Mouse (Mus musculus): ENCODE results near the gene S100a7a. TPM values are rescaled to one million over a fixed set of nuclear protein-coding genes. Genes with fewer than 3 reads are reported as not detected.

Gene S100a7a
- polyA plus RNA-seq, 1 experiment from 2014 or later, result not detected

GRCm38 (mm10) chr3:90668846-90669245, 15.0 kb downstream of the S100a7a start, which contains the start of gene S100a8:
S100a8 (plus strand) TSS chr3:90668978.
- no peak for ATAC-seq (ENCODE audit: low FRiP score)

GRCm38 (mm10) chr3:90678656-90679055, 24.8 kb downstream of the S100a7a start:
- Histone ChIP-seq H3K9ac (no peak overlapping the region), H3K4me3 (no peak overlapping the region), H3K36me3 (no peaks in the 10 kb centered on the region), H3K27me3 (no peaks in the 10 kb centered on the region), H3K27ac (no peak overlapping the region), H3K4me2 (no peak overlapping the region), H3K4me1 (replicated peaks) (no peaks in the 10 kb centered on the region), H3K9me3 (no peaks in the 10 kb centered on the region)
- no peak for ATAC-seq (ENCODE audit: low FRiP score)
- WGBS, result 71% methylated on average over 3 of the region's 3 CpGs

More at GRCm38 (mm10) chr3:90668846-90669245, 15.0 kb downstream of the S100a7a start, which contains the start of gene S100a8:
- Histone ChIP-seq H3K9ac (no peak within 1 kb of the TSS), H3K27ac (no peak within 1 kb of the TSS), H3K27me3 (no peaks in the 10 kb centered on the region), H3K36me3 (no peaks in the 10 kb centered on the region), H3K4me3 (no peak within 1 kb of the TSS), H3K4me1 (replicated peaks) (no peaks in the 10 kb centered on the region), H3K4me2 (no peak within 1 kb of the TSS), H3K9me3 (no peaks in the 10 kb centered on the region)
- WGBS, result 74% methylated on average over 8 of the region's 8 CpGs

GRCm38 (mm10) chr3:90683929-90684328, 30.1 kb downstream of the S100a7a start:
- ATAC-seq (ENCODE audit: low FRiP score), result no peak
- Histone ChIP-seq H3K9me3 (no peaks in the 10 kb centered on the region), H3K27me3 (no peaks in the 10 kb centered on the region), H3K4me1 (replicated peaks) (no peaks in the 10 kb centered on the region), H3K4me3 (no peak overlapping the region), H3K27ac (no peak overlapping the region), H3K36me3 (no peaks in the 10 kb centered on the region), H3K4me2 (no peak overlapping the region), H3K9ac (no peak overlapping the region)
- WGBS, result 87% methylated on average over 3 of the region's 3 CpGs

- Histone ChIP-seq H3K36me3 (no peaks in the 10 kb centered on the region), H3K9ac (no peak overlapping the region), H3K27me3 (no peaks in the 10 kb centered on the region), H3K4me2 (no peak overlapping the region), H3K4me3 (no peak overlapping the region), H3K4me1 (replicated peaks) (no peaks in the 10 kb centered on the region), H3K27ac (no peak overlapping the region), H3K9me3 (no peaks in the 10 kb centered on the region)
- WGBS, result 88% methylated on average over 2 of the region's 2 CpGs
- ATAC-seq (ENCODE audit: low FRiP score), result no peak
Measured at GRCm38 (mm10) chr3:90686835-90687234, 33.0 kb downstream of the S100a7a start.

- no peaks in the 10 kb centered on the region for H3K9me3 ChIP-seq
- no peaks in the 10 kb centered on the region for H3K36me3 ChIP-seq
- H3K27me3 ChIP-seq, result no peaks in the 10 kb centered on the region
- no peak overlapping the region for H3K27ac ChIP-seq
- H3K4me2 ChIP-seq, result no peak overlapping the region
- no peaks in the 10 kb centered on the region for H3K4me1 ChIP-seq (replicated peaks)
- ATAC-seq (ENCODE audit: low FRiP score), result no peak
- no peak overlapping the region for H3K9ac ChIP-seq
- no peak overlapping the region for H3K4me3 ChIP-seq
- 83% methylated on average over 2 of the region's 2 CpGs for WGBS
Measured at GRCm38 (mm10) chr3:90693496-90693895, 39.7 kb downstream of the S100a7a start.

- Histone ChIP-seq H3K9me3 (no peaks in the 10 kb centered on the region), H3K36me3 (no peaks in the 10 kb centered on the region), H3K27ac (no peak within 1 kb of the TSS), H3K4me3 (no peak within 1 kb of the TSS), H3K27me3 (no peaks in the 10 kb centered on the region), H3K4me1 (replicated peaks) (no peaks in the 10 kb centered on the region), H3K9ac (no peak within 1 kb of the TSS), H3K4me2 (no peak within 1 kb of the TSS)
- 64% methylated on average over 3 of the region's 3 CpGs for WGBS
- no peak for ATAC-seq (ENCODE audit: low FRiP score)
Measured at GRCm38 (mm10) chr3:90695613-90696012, 41.8 kb downstream of the S100a7a start, which contains the start of gene S100a9. S100a9 (minus strand) TSS chr3:90695721.

GRCm38 (mm10) chr3:90702244-90702643, 48.4 kb downstream of the S100a7a start:
- H3K4me2 ChIP-seq, result no peak overlapping the region
- H3K9me3 ChIP-seq, result no peaks in the 10 kb centered on the region
- no peak overlapping the region for H3K27ac ChIP-seq
- H3K36me3 ChIP-seq, result no peaks in the 10 kb centered on the region
- no peak overlapping the region for H3K4me3 ChIP-seq
- WGBS, result 90% methylated on average over 2 of the region's 2 CpGs
- no peaks in the 10 kb centered on the region for H3K27me3 ChIP-seq
- no peak overlapping the region for H3K9ac ChIP-seq
- no peak for ATAC-seq (ENCODE audit: low FRiP score)
- no peaks in the 10 kb centered on the region for H3K4me1 ChIP-seq (replicated peaks)

Other genes starting within 250 kb of the S100a7a start
- gene Ints3, start 220.4 kb upstream of the S100a7a start, polyA plus RNA-seq (2015; fragmentation: Nextera tagmentation; extraction: Ambion mirVana), result 29.9 and 30.1 TPM in 2 replicates
- 3.5 and 3.7 TPM in 2 replicates for gene Npr1, start 188.2 kb upstream of the S100a7a start, polyA plus RNA-seq (2015; fragmentation: Nextera tagmentation; extraction: Ambion mirVana)
- 303 and 314 TPM in 2 replicates for gene Ilf2, start 177.9 kb upstream of the S100a7a start, polyA plus RNA-seq (2015; fragmentation: Nextera tagmentation; extraction: Ambion mirVana)
- 90.1 and 95.6 TPM in 2 replicates for gene Snapin, start 163.0 kb upstream of the S100a7a start, polyA plus RNA-seq (2015; fragmentation: Nextera tagmentation; extraction: Ambion mirVana)
- 195 and 197 TPM in 2 replicates for gene Chtop, start 144.5 kb upstream of the S100a7a start, polyA plus RNA-seq (2015; fragmentation: Nextera tagmentation; extraction: Ambion mirVana)
- 8.4 and 9.5 TPM in 2 replicates for gene S100a1, start 139.6 kb upstream of the S100a7a start, polyA plus RNA-seq (2015; fragmentation: Nextera tagmentation; extraction: Ambion mirVana)
- gene S100a13, start 139.6 kb upstream of the S100a7a start, polyA plus RNA-seq (2015; fragmentation: Nextera tagmentation; extraction: Ambion mirVana), result 10.6 and 12.2 TPM in 2 replicates
- gene S100a14, start 127.2 kb upstream of the S100a7a start, polyA plus RNA-seq (2015; fragmentation: Nextera tagmentation; extraction: Ambion mirVana), result not detected in 2 replicates
- gene S100a16, start 116.8 kb upstream of the S100a7a start, polyA plus RNA-seq (2015; fragmentation: Nextera tagmentation; extraction: Ambion mirVana), result 33.6 and 37.9 TPM in 2 replicates
- 1.3 and 1.8 TPM in 2 replicates for gene S100a3, start 93.4 kb upstream of the S100a7a start, polyA plus RNA-seq (2015; fragmentation: Nextera tagmentation; extraction: Ambion mirVana)
- gene S100a2, start 63.8 kb upstream of the S100a7a start, polyA plus RNA-seq (2015; fragmentation: Nextera tagmentation; extraction: Ambion mirVana), result not detected in 2 replicates
- not detected in 2 replicates for gene Gm42674, start 52.1 kb upstream of the S100a7a start, polyA plus RNA-seq (2015; fragmentation: Nextera tagmentation; extraction: Ambion mirVana)
- 0.75 and 1.5 TPM in 2 replicates for gene S100a4, start 50.2 kb upstream of the S100a7a start, polyA plus RNA-seq (2015; fragmentation: Nextera tagmentation; extraction: Ambion mirVana)
- not detected in 2 replicates for gene S100a5, start 45.5 kb upstream of the S100a7a start, polyA plus RNA-seq (2015; fragmentation: Nextera tagmentation; extraction: Ambion mirVana)
- gene S100a6, start 41.1 kb upstream of the S100a7a start, polyA plus RNA-seq (2015; fragmentation: Nextera tagmentation; extraction: Ambion mirVana), result 38.4 and 42.3 TPM in 2 replicates
- 8.9 and 11.2 TPM in 2 replicates for gene S100a8, start 15.0 kb downstream of the S100a7a start, polyA plus RNA-seq (2015; fragmentation: Nextera tagmentation; extraction: Ambion mirVana)
- gene S100a9, start 41.7 kb downstream of the S100a7a start, polyA plus RNA-seq (2015; fragmentation: Nextera tagmentation; extraction: Ambion mirVana), result 5.9 and 7.7 TPM in 2 replicates
- not detected in 2 replicates for gene Pglyrp4, start 72.9 kb downstream of the S100a7a start, polyA plus RNA-seq (2015; fragmentation: Nextera tagmentation; extraction: Ambion mirVana)
- not detected in 2 replicates for gene Gm5849, start 123.9 kb downstream of the S100a7a start, polyA plus RNA-seq (2015; fragmentation: Nextera tagmentation; extraction: Ambion mirVana)

Measured in hindbrain, embryonic 13.5 days (tissue).